ENCODE assay signal across 1 mouse cellular context in the genomic region with DNA sequence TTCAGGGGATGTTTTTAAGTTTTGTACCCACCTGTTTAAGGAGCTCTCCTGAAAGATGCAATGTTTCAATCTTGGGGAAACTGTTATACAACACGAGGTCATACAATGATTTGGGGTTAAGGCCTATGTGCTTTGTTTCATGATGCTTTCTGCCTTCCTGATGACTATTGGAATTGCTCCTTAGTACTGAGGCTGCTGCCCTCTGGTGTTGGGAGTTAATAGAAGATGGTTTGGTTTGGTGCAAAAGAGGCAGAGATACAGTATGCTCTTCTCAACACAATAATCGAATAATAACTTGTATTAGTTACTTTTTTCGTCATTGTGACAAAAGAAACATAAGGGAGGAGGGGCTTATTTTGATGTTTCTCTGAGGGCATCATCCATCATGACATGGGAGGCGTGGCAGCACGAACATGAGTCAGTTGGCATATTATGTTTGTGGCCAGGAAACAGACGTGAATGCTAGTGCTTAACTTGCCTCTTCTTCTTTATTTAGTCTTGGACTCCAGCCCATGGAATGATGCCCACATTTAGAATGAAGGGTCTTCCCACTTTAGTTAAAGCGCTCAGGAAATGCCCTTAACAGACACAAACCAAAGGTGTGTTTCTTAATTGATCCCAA.
TF ChIP-seq lines count a peak whose summit lies in the region.

No protein-coding gene starts in this region.

TF ChIP-seq in CH12.LX, 34 proteins besides CTCF, POLR2A, EP300 and RAD21 (continued from another document):
- TF ChIP-seq TBP (conservative IDR thresholded peaks at IDR 0.05; ENCODE audit: low read depth, low read length) (no peak), USF1 (IDR thresholded peaks at IDR 0.05; ENCODE audit: low read depth, low read length) (no peak), GABPA (IDR thresholded peaks at IDR 0.05; ENCODE audit: insufficient replicate concordance, low read depth, low read length) (no peak), KAT2A (IDR thresholded peaks at IDR 0.05; ENCODE audit: insufficient replicate concordance, low read length) (no peak), POLR2AphosphoS2 (IDR thresholded peaks at IDR 0.05; ENCODE audit: low read depth, low read length) (no peak), SIN3A (IDR thresholded peaks at IDR 0.05; ENCODE audit: low read length) (no peak), SMC3 (IDR thresholded peaks at IDR 0.05; ENCODE audit: low read depth, low read length) (peak; percentile 91), NELFE (IDR thresholded peaks at IDR 0.05; ENCODE audit: low read depth, low read length) (no peak)
TF ChIP-seq in CH12.LX: peak in this region for 6.
